Mouse (Mus musculus) midbrain, postnatal 0 days (tissue): ENCODE measurements around the gene 4930435E12Rik. TPM values are rescaled to one million over a fixed set of nuclear protein-coding genes. Genes with fewer than 3 reads are reported as not detected.
"Not testable (repeated sequence)": the region's sequence is repeated elsewhere in the genome, so short reads cannot be mapped to it uniquely, and the experiment has no call there.

Source experiments
- ATAC-seq: fragments of 200-750 bp; cut with Nextera tagmentation; 2 replicates; pipeline ENCODE4 v1.8.0; 2017; ENCODE audit warnings: moderate number of reproducible peaks, mild to moderate bottlenecking, moderate TSS enrichment, moderate library complexity; ENCODE audit not compliant: low FRiP score
- DNase-seq: peaks from one replicate; pipeline ENCODE4 v3.0.0-alpha.2; 2015; ENCODE audit warnings: low spot score
- H3K27ac ChIP-seq: fragments of 300-500 bp; sonication (generic); 2 replicates; pipeline ENCODE4 v1.5.1; 2014; ENCODE audit warnings: low read depth, mild to moderate bottlenecking, low read length, mixed read lengths
- H3K27me3 ChIP-seq: fragments of 300-500 bp; sonication (generic); 2 replicates; pipeline ENCODE4 v1.6.1; 2014; ENCODE audit warnings: low read length, control low read depth, mixed read lengths; ENCODE audit not compliant: insufficient read depth
- H3K36me3 ChIP-seq: fragments of 300-500 bp; sonication (generic); 2 replicates; pipeline ENCODE4 v1.6.1; 2014; ENCODE audit warnings: low read length, control low read depth, mixed read lengths; ENCODE audit not compliant: insufficient read depth
- H3K4me1 ChIP-seq: fragments of 300-500 bp; sonication (generic); 2 replicates; pipeline ENCODE4 v1.6.1; 2014; ENCODE audit warnings: mild to moderate bottlenecking, control low read depth, antibody characterized with exemption, low read length, mixed read lengths; ENCODE audit not compliant: insufficient read depth
- H3K4me2 ChIP-seq: fragments of 300-500 bp; sonication (generic); 2 replicates; pipeline ENCODE4 v1.6.1; 2014; ENCODE audit warnings: low read depth, mild to moderate bottlenecking, low read length, mixed read lengths; ENCODE audit not compliant: poor library complexity, severe bottlenecking
- H3K4me3 ChIP-seq: fragments of 300-500 bp; sonication (generic); 2 replicates; pipeline ENCODE4 v1.5.1; 2014; ENCODE audit warnings: low read depth, mild to moderate bottlenecking, low read length, moderate library complexity
- H3K9ac ChIP-seq: fragments of 300-500 bp; sonication (generic); replicated peaks from 2 replicates; pipeline ENCODE4 v1.6.1; 2014; ENCODE audit warnings: mild to moderate bottlenecking, low read length, moderate library complexity, mixed read lengths; ENCODE audit not compliant: poor library complexity, severe bottlenecking
- H3K9me3 ChIP-seq: fragments of 300-500 bp; sonication (generic); 2 replicates; pipeline ENCODE4 v1.6.1; 2016; ENCODE audit warnings: low read length, control low read depth
- CTCF ChIP-seq: IDR thresholded peaks from 2 replicates; pipeline ENCODE4 v1.5.1; 2016; ENCODE audit warnings: antibody characterized with exemption, mild to moderate bottlenecking
- WGBS: fragments of 180-500 bp; shearing (Covaris S2); extraction: QIAGEN DNeasy Blood & Tissue Kit; methylation state at CpG from one replicate; pipeline ENCODE4 v1.1.7; 2014; 5-methylcytosine and 5-hydroxymethylcytosine counted together
- polyA plus RNA-seq: library from polyadenylated mRNA; unstranded; fragments of >200 nt; fragmentation: Nextera tagmentation; extraction: Ambion mirVana; gene quantifications from 2 replicates; pipeline ENCODE4 v1.2.1, GENCODE M21; 2015
- total RNA-seq: library from RNA; depleted of rRNA; stranded (reverse); fragments of >200 nt; gene quantifications from 2 replicates; pipeline ENCODE4 v1.2.3, GENCODE M21; 2014

The 4930435E12Rik gene
- total and polyA plus RNA-seq, 2 experiments from 2014 or later = not detected

GRCm38 (mm10) chr16:38812521-38812920 lies 16.0 kb downstream of the 4930435E12Rik start:
- peak; percentile 75 for TF ChIP-seq CTCF
- Histone ChIP-seq H3K9ac (no peak overlapping the region), H3K27ac (no peak overlapping the region), H3K4me1 (no peaks in the 10 kb centered on the region), H3K9me3 (no peaks in the 10 kb centered on the region), H3K27me3 (no peaks in the 10 kb centered on the region), H3K4me2 (no peak overlapping the region), H3K36me3 (no peaks in the 10 kb centered on the region), H3K4me3 (no peak overlapping the region)
- no peak for ATAC-seq
- WGBS = 35% methylated on average over 8 of the region's 8 CpGs
- DNase-seq = peak; percentile 81

- Histone ChIP-seq H3K27me3 (no peaks in the 10 kb centered on the region), H3K9me3 (no peaks in the 10 kb centered on the region), H3K4me3 (no peak overlapping the region), H3K36me3 (no peaks in the 10 kb centered on the region), H3K27ac (no peak overlapping the region), H3K4me1 (no peaks in the 10 kb centered on the region), H3K4me2 (no peak overlapping the region), H3K9ac (no peak overlapping the region)
- no peak for ATAC-seq
- DNase-seq = no peak
- no peak for TF ChIP-seq CTCF
- 92% methylated on average over 5 of the region's 5 CpGs for WGBS
Observed at GRCm38 (mm10) chr16:38810196-38810595, 18.4 kb downstream of the 4930435E12Rik start.

- 85% methylated on average over 5 of the region's 5 CpGs for WGBS
- H3K4me1 ChIP-seq, H3K27ac ChIP-seq, H3K36me3 ChIP-seq, H3K4me2 ChIP-seq, H3K4me3 ChIP-seq, H3K9ac ChIP-seq, ATAC-seq, H3K9me3 ChIP-seq, H3K27me3 ChIP-seq, DNase-seq: not testable (repeated sequence)
Observed at GRCm38 (mm10) chr16:38807796-38808195, 20.8 kb downstream of the 4930435E12Rik start.

GRCm38 (mm10) chr16:38800091-38800490 lies 28.5 kb downstream of the 4930435E12Rik start, which contains the start of gene Upk1b:
Gene Upk1b, minus strand, starts transcription at chr16:38800328.
- DNase-seq (no peak), ATAC-seq (no peak)
- no peak within 1 kb of the TSS for H3K4me3 ChIP-seq
- no peak within 1 kb of the TSS for H3K4me2 ChIP-seq
- H3K36me3 ChIP-seq = no peaks in the 10 kb centered on the region
- H3K4me1 ChIP-seq = no peaks in the 10 kb centered on the region
- no peaks in the 10 kb centered on the region for H3K27me3 ChIP-seq
- no peak within 1 kb of the TSS for H3K27ac ChIP-seq
- WGBS = 56% methylated on average over 10 of the region's 10 CpGs
- H3K9me3 ChIP-seq = no peaks in the 10 kb centered on the region
- H3K9ac ChIP-seq = no peak within 1 kb of the TSS
- TF ChIP-seq CTCF = no peak

GRCm38 (mm10) chr16:38798957-38799450 lies 29.5 kb downstream of the 4930435E12Rik start:
- 88% methylated on average over 3 of the region's 3 CpGs for WGBS
- H3K9me3 ChIP-seq = no peaks in the 10 kb centered on the region
- TF ChIP-seq CTCF = no peak

GRCm38 (mm10) chr16:38793120-38793519 lies 35.4 kb downstream of the 4930435E12Rik start:
- Histone ChIP-seq H3K4me3 (no peak overlapping the region), H3K4me1 (no peaks in the 10 kb centered on the region), H3K9ac (no peak overlapping the region), H3K27ac (no peak overlapping the region), H3K27me3 (no peaks in the 10 kb centered on the region), H3K9me3 (no peaks in the 10 kb centered on the region), H3K36me3 (no peaks in the 10 kb centered on the region), H3K4me2 (no peak overlapping the region)
- DNase-seq (no peak), ATAC-seq (no peak)
- WGBS = 83% methylated on average over 6 of the region's 6 CpGs
- TF ChIP-seq CTCF = no peak

More at GRCm38 (mm10) chr16:38798957-38799450, 29.5 kb downstream of the 4930435E12Rik start:
- Histone ChIP-seq H3K4me2 (no peak overlapping the region), H3K4me1 (no peaks in the 10 kb centered on the region), H3K4me3 (no peak overlapping the region), H3K9ac (no peak overlapping the region), H3K27me3 (no peaks in the 10 kb centered on the region), H3K36me3 (no peaks in the 10 kb centered on the region), H3K27ac (no peak overlapping the region)
- no peak for ATAC-seq
- no peak for DNase-seq
